Mouse (Mus musculus): ENCODE data around the gene Dcaf10. TPM values are rescaled to one million over a fixed set of nuclear protein-coding genes. Genes with fewer than 3 reads are reported as not detected.
"Not testable (repeated sequence)": the region's sequence is repeated elsewhere in the genome, so short reads cannot be mapped to it uniquely, and the experiment has no call there.

The Dcaf10 gene
- polyA plus RNA-seq, 2 experiments from 2014 or later = 1.5 to 2.7 TPM

GRCm38 (mm10) chr4:45396211-45396610, 54.3 kb downstream of the Dcaf10 start:
- ATAC-seq = not testable (repeated sequence)

- ATAC-seq = not testable (repeated sequence)
Measured at GRCm38 (mm10) chr4:45398315-45398714, 56.4 kb downstream of the Dcaf10 start.

- ATAC-seq = no peak
Measured at GRCm38 (mm10) chr4:45399421-45400210, 57.7 kb downstream of the Dcaf10 start.

- ATAC-seq = no peak
Measured at GRCm38 (mm10) chr4:45402281-45402680, 60.4 kb downstream of the Dcaf10 start.

- ATAC-seq = peak; percentile 49
Measured at GRCm38 (mm10) chr4:45402878-45403498, 61.1 kb downstream of the Dcaf10 start.

GRCm38 (mm10) chr4:45403499-45403878, 61.6 kb downstream of the Dcaf10 start:
- no peak for ATAC-seq

GRCm38 (mm10) chr4:45404086-45404485, 62.2 kb downstream of the Dcaf10 start:
- ATAC-seq = no peak

- no peak for ATAC-seq
Measured at GRCm38 (mm10) chr4:45405315-45405714, 63.4 kb downstream of the Dcaf10 start.

GRCm38 (mm10) chr4:45406397-45406796, 64.5 kb downstream of the Dcaf10 start:
- no peak for ATAC-seq

GRCm38 (mm10) chr4:45407001-45407702, 65.3 kb downstream of the Dcaf10 start:
- no peak for ATAC-seq

- no peak for ATAC-seq
Measured at GRCm38 (mm10) chr4:45407703-45408334, 65.9 kb downstream of the Dcaf10 start.

GRCm38 (mm10) chr4:45408427-45409132, 66.7 kb downstream of the Dcaf10 start, which contains the start of gene Slc25a51:
TSS of gene Slc25a51 (minus strand) at chr4:45408766.
- ATAC-seq = peak; percentile 88

- ATAC-seq = peak; percentile 69
Measured at GRCm38 (mm10) chr4:45409270-45409669, 67.4 kb downstream of the Dcaf10 start.

- ATAC-seq = no peak
Measured at GRCm38 (mm10) chr4:45411181-45411790, 69.4 kb downstream of the Dcaf10 start.

GRCm38 (mm10) chr4:45412433-45413192, 70.7 kb downstream of the Dcaf10 start:
- no peak for ATAC-seq

GRCm38 (mm10) chr4:45413674-45414338, 71.9 kb downstream of the Dcaf10 start:
- ATAC-seq = no peak

- ATAC-seq = no peak
Measured at GRCm38 (mm10) chr4:45416314-45416713, 74.4 kb downstream of the Dcaf10 start.

- ATAC-seq = peak; percentile 94
Measured at GRCm38 (mm10) chr4:45418229-45418950, 76.5 kb downstream of the Dcaf10 start.

GRCm38 (mm10) chr4:45419051-45419450, 77.2 kb downstream of the Dcaf10 start:
- ATAC-seq = no peak

- no peak for ATAC-seq
Measured at GRCm38 (mm10) chr4:45420733-45421132, 78.8 kb downstream of the Dcaf10 start.

Data from CD4-positive, CD25-positive, alpha-beta regulatory T cell, adult 4 months (primary cell).